In genomic region chr6:31096787-31097186, GRCm38 (mm10) we compare ENCODE assay signal across 12 mouse cellular contexts.
A peak's percentile ranks its signal among the peaks of the same experiment; 100 is the strongest.
DNase-seq lines count a peak whose midpoint lies in the region; ATAC-seq and TF ChIP-seq lines count a peak whose summit lies in the region.
"Had no signal": no experiment of that assay in that cellular context is flagged by ENCODE, and none has a peak within 500 bp of the region (broad histone marks: within the 10 kb centered on the region; RNA-seq: fewer than 3 reads in every experiment).

No protein-coding gene starts in this region.

- H3K9me3 ChIP-seq in liver, postnatal 0 days (ENCODE audit: low read length), result no peaks in the 10 kb centered on the region
- H3K9me3 ChIP-seq in limb, embryonic 11.5 days (ENCODE audit: control insufficient read depth, low read length), result no peaks in the 10 kb centered on the region
- no peaks in the 10 kb centered on the region for H3K9me3 ChIP-seq in neural tube, embryonic 14.5 days (ENCODE audit: control insufficient read depth, low read length)
- H3K9me3 ChIP-seq: megakaryocyte, embryonic 14.5 days; stomach, embryonic 15.5 days had no signal

- no peak for TF ChIP-seq CTCF in liver, adult 2 months (IDR thresholded peaks at IDR 0.05; ENCODE audit: low read depth, low read length)
- no peak for TF ChIP-seq CTCF in liver, postnatal 0 days (IDR thresholded peaks at IDR 0.05; ENCODE audit: low read depth)

- no peak for TF ChIP-seq POLR2A in liver, adult 2 months (IDR thresholded peaks at IDR 0.05; ENCODE audit: extremely low read depth, insufficient read depth, low read length)

- no peaks in the 10 kb centered on the region for H3K27me3 ChIP-seq in liver, adult 2 months (ENCODE audit: control insufficient read depth, insufficient read depth, low read length)
- no peaks in the 10 kb centered on the region for H3K27me3 ChIP-seq in liver, postnatal 0 days (ENCODE audit: insufficient read depth, low read length)
- no peaks in the 10 kb centered on the region for H3K27me3 ChIP-seq in limb, embryonic 11.5 days (ENCODE audit: control insufficient read depth, insufficient read depth, low read length)
- H3K27me3 ChIP-seq in neural tube, embryonic 14.5 days (ENCODE audit: control insufficient read depth, insufficient read depth, low read length), result no peaks in the 10 kb centered on the region
- H3K27me3 ChIP-seq: megakaryocyte, embryonic 14.5 days; stomach, embryonic 15.5 days had no signal

- no peak overlapping the region for H3K4me3 ChIP-seq in liver, adult 2 months (ENCODE audit: insufficient read depth, low read depth, low read length)
- no peak overlapping the region for H3K4me3 ChIP-seq in liver, postnatal 0 days (ENCODE audit: low read depth, low read length)
- H3K4me3 ChIP-seq in limb, embryonic 11.5 days (ENCODE audit: low read depth, low read length), result no peak overlapping the region
- no peak overlapping the region for H3K4me3 ChIP-seq in neural tube, embryonic 14.5 days (ENCODE audit: low read depth, low read length)
- H3K4me3 ChIP-seq: stomach, embryonic 15.5 days had no signal

- H3K79me2 ChIP-seq in liver, adult 2 months (ENCODE audit: control insufficient read depth, insufficient read depth, low read length), result peaks cover 25% of the 10 kb centered on the region; the same call in 1 of the 2 replicates

- peak overlapping the region; percentile 38 for H3K27ac ChIP-seq in liver, adult 2 months (replicated peaks; ENCODE audit: insufficient read depth, low read depth, low read length)
- no peak overlapping the region for H3K27ac ChIP-seq in liver, postnatal 0 days (ENCODE audit: low read depth)
- H3K27ac ChIP-seq in limb, embryonic 11.5 days (replicated peaks; ENCODE audit: low read depth, low read length), result peak overlapping the region; percentile 65
- H3K27ac ChIP-seq in neural tube, embryonic 14.5 days (ENCODE audit: low read depth, low read length), result peak overlapping the region; percentile 55
- H3K27ac ChIP-seq: liver, embryonic 14.5 days; stomach, embryonic 15.5 days had no signal

- DNase-seq in adrenal gland, postnatal 14 days, result peak; percentile 3
- DNase-seq in adrenal gland, adult 18-20 months (ENCODE audit: low spot score in 2 of 2), result no peak
- no peak for DNase-seq in liver, adult 2 months (ENCODE audit: extremely low read depth, low read depth, low spot score)
- DNase-seq in liver, postnatal 0 days, result no peak
- no peak for DNase-seq in limb, embryonic 11.5 days (ENCODE audit: low spot score)
- DNase-seq in layer of hippocampus, adult 8-10 months (ENCODE audit: low spot score in 2 of 2), result no peak
- DNase-seq: adrenal gland, adult 8-10 months had no signal

- no peak overlapping the region for H3K4me2 ChIP-seq in liver, postnatal 0 days (ENCODE audit: low read depth, low read length)
- no peak overlapping the region for H3K4me2 ChIP-seq in limb, embryonic 11.5 days (ENCODE audit: low read depth, severe bottlenecking)
- no peak overlapping the region for H3K4me2 ChIP-seq in neural tube, embryonic 14.5 days (ENCODE audit: low read depth, low read length)
- H3K4me2 ChIP-seq: stomach, embryonic 15.5 days had no signal

- H3K4me1 ChIP-seq in liver, adult 2 months (ENCODE audit: control insufficient read depth, insufficient read depth, low read length), result peaks cover 35% of the 10 kb centered on the region
- H3K4me1 ChIP-seq in liver, postnatal 0 days (ENCODE audit: insufficient read depth), result no peaks in the 10 kb centered on the region
- H3K4me1 ChIP-seq in limb, embryonic 11.5 days (ENCODE audit: control insufficient read depth, insufficient read depth, low read length), result peaks cover 11% of the 10 kb centered on the region
- no peaks in the 10 kb centered on the region for H3K4me1 ChIP-seq in neural tube, embryonic 14.5 days (ENCODE audit: control insufficient read depth, insufficient read depth, low read length)

- WGBS in liver, adult 2 months, result 45% methylated on average over 6 of the region's 6 CpGs
- WGBS in liver, postnatal 0 days (ENCODE audit: insufficient replicate concordance), result 69% methylated on average over 6 of the region's 6 CpGs
- WGBS in limb, embryonic 11.5 days, result 69% methylated on average over 6 of the region's 6 CpGs
- WGBS in neural tube, embryonic 14.5 days, result 59% methylated on average over 6 of the region's 6 CpGs

- no peak overlapping the region for H3K9ac ChIP-seq in liver, adult 2 months (ENCODE audit: low read depth, low read length)
- no peak overlapping the region for H3K9ac ChIP-seq in liver, postnatal 0 days (replicated peaks)
- H3K9ac ChIP-seq in limb, embryonic 11.5 days (ENCODE audit: low read length), result no peak overlapping the region
- H3K9ac ChIP-seq in neural tube, embryonic 14.5 days (replicated peaks; ENCODE audit: low read depth, low read length), result no peak overlapping the region; the same call in 1 of the 2 replicates
- H3K9ac ChIP-seq: liver, embryonic 14.5 days; stomach, embryonic 15.5 days had no signal

- no peak for TF ChIP-seq EP300 in liver, postnatal 0 days (IDR thresholded peaks at IDR 0.05; ENCODE audit: low read depth)

- peaks cover 6% of the 10 kb centered on the region; the same call in 1 of the 2 replicates for H3K36me3 ChIP-seq in liver, adult 2 months (ENCODE audit: control insufficient read depth, insufficient read depth, low read length)
- H3K36me3 ChIP-seq in liver, postnatal 0 days (replicated peaks; ENCODE audit: insufficient read depth, low read length), result 0 out of 2 replicates have a peak, but pooled peaks cover 2% of the 10 kb centered on the region
- H3K36me3 ChIP-seq in limb, embryonic 11.5 days (ENCODE audit: control insufficient read depth, insufficient read depth, low read length), result no peaks in the 10 kb centered on the region
- H3K36me3 ChIP-seq in neural tube, embryonic 14.5 days (ENCODE audit: control insufficient read depth, insufficient read depth, low read length), result no peaks in the 10 kb centered on the region
- H3K36me3 ChIP-seq: stomach, embryonic 15.5 days had no signal

- ATAC-seq in liver, postnatal 0 days, result no peak
- ATAC-seq in limb, embryonic 11.5 days (ENCODE audit: insufficient number of reproducible peaks, low FRiP score, low TSS enrichment, low read depth), result no peak
- ATAC-seq in neural tube, embryonic 14.5 days (ENCODE audit: low read depth), result no peak
- no peak for ATAC-seq in erythroid progenitor cell, adult 5-6 weeks (replicated peaks; ENCODE audit: low FRiP score, poor library complexity, severe bottlenecking)
